Mouse (Mus musculus): ENCODE measurements around the gene Tmem211. TPM values are rescaled to one million over a fixed set of nuclear protein-coding genes. Genes with fewer than 3 reads are reported as not detected.
A peak's percentile ranks its signal among the peaks of the same experiment; 100 is the strongest.

Tmem211 gene
- total RNA-seq, 2 experiments from 2014 or later = 0.18 TPM; not detected in 1

- peak; percentile 54 to 59 for DNase-seq (ENCODE audit: low spot score in 2 of 2)
Observed at GRCm38 (mm10) chr5:113271207-113271811, 44.6 kb downstream of the Tmem211 start.

- DNase-seq (ENCODE audit: low spot score in 2 of 2) = no peak
Observed at GRCm38 (mm10) chr5:113275839-113276238, 49.1 kb downstream of the Tmem211 start.

GRCm38 (mm10) chr5:113280138-113280856 is 53.6 kb downstream of the Tmem211 start:
- DNase-seq (ENCODE audit: low spot score in 2 of 2) = no peak

GRCm38 (mm10) chr5:113281557-113281956 is 54.8 kb downstream of the Tmem211 start:
- DNase-seq (ENCODE audit: low spot score in 2 of 2) = no peak

GRCm38 (mm10) chr5:113283726-113284125 is 57.0 kb downstream of the Tmem211 start:
- DNase-seq (ENCODE audit: low spot score in 2 of 2) = no peak

DNA sequence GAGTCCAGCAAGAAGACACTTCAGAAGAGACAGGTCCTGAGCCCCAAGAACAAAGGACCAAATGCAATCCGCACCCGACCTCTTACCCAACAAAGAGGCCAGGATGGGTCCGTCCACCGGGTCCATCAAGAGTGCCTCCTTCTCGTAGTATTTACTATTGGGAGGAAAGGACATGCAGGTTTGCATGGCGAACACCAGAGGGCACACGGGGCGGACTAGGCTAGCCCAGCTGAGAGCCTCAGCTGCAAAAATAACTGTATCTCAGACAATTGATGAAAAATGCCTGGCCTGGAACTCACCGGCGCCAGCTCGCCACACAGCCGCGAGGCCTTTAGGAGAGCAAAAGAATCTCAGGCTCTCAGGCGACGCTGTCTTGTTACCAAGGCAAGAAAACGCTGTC is 58.8 kb downstream of the Tmem211 start:
- no peak for DNase-seq (ENCODE audit: low spot score in 2 of 2)

DNA sequence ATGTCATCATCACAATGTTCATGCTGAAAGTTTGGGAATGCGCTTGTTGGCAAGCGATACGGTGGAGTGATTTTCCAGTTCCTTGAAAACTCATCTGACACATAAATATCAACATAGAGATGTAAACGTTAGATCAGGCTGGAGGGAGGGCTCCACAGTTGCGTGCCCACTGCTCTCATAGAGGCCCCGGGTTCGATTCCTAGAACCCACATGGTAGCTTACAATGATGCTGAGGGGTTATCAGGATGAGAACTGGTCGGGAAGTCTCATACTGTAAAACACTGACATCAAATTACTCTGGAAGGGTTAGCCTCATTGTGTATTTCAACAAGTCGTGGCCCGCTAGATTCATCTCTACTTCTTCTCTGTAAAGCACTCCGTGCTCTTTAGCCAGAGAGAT is 59.3 kb downstream of the Tmem211 start:
- no peak for DNase-seq (ENCODE audit: low spot score in 2 of 2)

DNA sequence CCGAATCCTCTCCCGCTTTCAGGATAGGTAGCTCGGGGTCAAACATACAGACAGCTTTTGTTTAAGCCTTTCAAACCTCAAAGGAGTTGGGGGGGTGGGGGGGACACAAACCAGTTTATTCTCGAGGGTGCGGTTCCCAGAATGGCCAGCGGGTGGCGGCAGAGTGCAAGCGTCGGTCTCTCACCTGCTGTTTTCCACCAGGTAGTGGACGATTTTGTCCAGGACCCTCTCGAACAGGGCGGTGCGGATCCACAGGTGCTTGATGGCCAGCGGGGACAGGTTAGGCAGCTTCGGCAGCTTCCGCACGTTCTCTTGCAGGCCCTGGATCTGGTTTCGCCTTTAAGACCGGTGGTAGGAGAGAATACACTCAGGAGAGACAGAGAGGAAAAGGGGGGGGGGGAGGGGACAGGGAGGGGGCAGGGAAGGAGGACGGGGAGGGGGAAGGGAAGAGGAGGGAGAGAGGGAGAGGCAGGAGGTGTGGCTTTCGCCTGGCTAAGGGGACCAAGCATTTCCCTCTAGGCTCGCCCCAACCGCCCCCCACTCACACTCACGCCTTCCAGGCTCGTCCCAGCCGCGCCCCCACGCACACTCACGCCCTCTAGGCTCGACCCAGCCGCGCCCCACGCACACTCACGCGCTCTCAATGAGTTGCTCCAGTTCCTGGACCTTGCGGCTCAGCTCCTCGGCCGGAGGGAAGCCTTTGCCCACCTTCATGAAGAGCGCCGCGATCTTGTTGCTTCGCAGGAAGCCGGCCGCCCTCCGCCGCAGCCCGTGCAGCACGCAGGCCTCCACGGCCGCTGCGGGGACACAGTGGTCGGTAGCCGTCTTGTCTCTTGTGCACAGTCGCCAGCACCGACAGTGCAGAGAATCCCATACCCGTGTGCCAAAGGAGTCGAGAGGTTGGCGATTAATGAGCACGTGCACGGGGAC is 60.1 kb downstream of the Tmem211 start:
- DNase-seq (ENCODE audit: low spot score in 2 of 2) = peak; percentile 83 to 89

GRCm38 (mm10) chr5:113287762-113288161 is 61.1 kb downstream of the Tmem211 start:
- DNase-seq (ENCODE audit: low spot score in 2 of 2) = no peak

DNA sequence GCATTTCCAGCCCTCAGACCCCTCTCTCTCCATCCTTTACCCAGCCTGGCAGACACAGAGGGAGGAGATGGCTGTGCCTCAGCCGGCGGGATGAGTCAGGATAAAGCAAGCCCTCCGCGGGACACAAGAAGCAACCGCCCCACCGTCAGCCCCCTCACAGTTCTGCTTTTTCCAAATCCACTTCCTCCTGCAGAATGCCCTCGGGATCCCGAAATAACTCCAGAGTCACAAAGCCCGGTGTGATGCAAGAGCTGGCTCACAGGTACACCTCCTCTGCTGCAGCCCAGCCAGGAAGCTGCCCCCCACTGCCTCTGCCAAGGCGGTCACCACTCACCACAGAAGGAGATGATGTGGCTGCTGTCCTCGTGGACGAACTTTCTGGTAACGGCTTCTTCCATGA is 61.8 kb downstream of the Tmem211 start:
- no peak for DNase-seq (ENCODE audit: low spot score in 2 of 2)

Other genes with a start within 250 kb of the Tmem211 start
- 10 to 100 TPM; 63.3 to 73.1 TPM for gene Grk3, start 211.1 kb upstream of the Tmem211 start, total RNA-seq (2021)
- gene Crybb2, start 156.8 kb upstream of the Tmem211 start, total RNA-seq (2021) = not detected
- 1 to 10 TPM; 2.2 to 2.9 TPM for gene Crybb3, start 145.3 kb upstream of the Tmem211 start, total RNA-seq (2021)
- 10 to 100 TPM; 55.4 to 56.9 TPM for gene 2900026A02Rik, start 5.7 kb upstream of the Tmem211 start, total RNA-seq (2021)
- gene Sgsm1, start 83.9 kb downstream of the Tmem211 start, total RNA-seq (2021) = 10 to 100 TPM; 72.2 to 77.7 TPM
- gene Aym1, start 130.4 kb downstream of the Tmem211 start, total RNA-seq (2021) = not detected

All from layer of hippocampus, postnatal 10 days (tissue).